Mouse (Mus musculus) regulatory T cell (primary cell): ENCODE measurements around the gene Fcgr2b.
"Not testable (repeated sequence)": the region's sequence is repeated elsewhere in the genome, so short reads cannot be mapped to it uniquely, and the experiment has no call there.

Experiments used
- in situ Hi-C: fragments of 300-600 bp; cut with MboI, MseI; formaldehyde crosslinking; loops from one replicate; pipeline ENCODE4 v1.15.1; 2025; ENCODE audit warnings: high pct_unique_total_duplicates

Fcgr2b gene

DNA sequence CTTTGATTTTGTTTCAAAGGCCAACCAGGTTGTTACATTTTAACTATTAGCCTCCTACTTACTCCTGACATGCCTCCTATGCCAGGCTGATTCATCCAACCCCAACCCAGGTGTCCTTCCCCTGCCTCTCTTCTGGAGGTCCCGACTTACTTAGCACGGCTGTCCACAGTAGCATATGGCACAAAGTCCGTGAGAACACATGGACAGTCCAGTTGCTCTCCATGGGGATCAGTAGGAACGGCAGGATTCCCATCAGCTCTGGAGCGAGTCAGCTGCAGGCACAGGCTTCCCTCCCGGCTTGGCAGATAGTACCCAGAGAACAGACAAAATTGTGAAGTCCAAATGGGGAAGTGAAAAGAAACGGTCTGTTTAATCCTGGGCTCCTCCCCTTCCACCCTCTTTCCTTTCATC, 591 bp downstream of the Fcgr2b start:
- in situ Hi-C loops = no loop called here

GRCm38 (mm10) chr1:170975350-170975749, 997 bp downstream of the Fcgr2b start:
- in situ Hi-C loops = not testable (repeated sequence)

- in situ Hi-C loops = no loop called here
These were observed 1.6 kb downstream of the Fcgr2b start for GRCm38 (mm10) chr1:170974736-170975135.

GRCm38 (mm10) chr1:170974171-170974570, 2.2 kb downstream of the Fcgr2b start:
- in situ Hi-C loops = no loop called here

- in situ Hi-C loops = no loop called here
These were observed 3.4 kb downstream of the Fcgr2b start for GRCm38 (mm10) chr1:170972936-170973335.

DNA sequence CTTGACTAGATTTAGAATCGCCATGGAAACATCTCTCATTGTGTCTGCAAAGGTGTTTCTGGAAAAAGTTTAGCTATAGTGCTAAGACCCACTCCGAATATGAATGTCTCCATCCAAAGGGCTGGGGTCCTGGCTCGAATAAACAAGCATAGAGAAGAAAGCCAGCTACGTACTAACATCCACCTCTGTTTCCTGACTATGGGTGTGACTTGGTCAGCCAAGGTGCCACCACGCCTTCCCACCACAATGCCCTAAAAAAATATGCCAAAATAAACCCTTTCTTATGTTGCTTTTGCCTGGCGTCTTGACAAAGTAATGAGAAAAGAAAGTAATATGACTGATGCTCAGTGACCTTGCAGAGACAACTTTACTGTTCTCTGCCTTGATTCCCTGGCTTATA, 3.9 kb downstream of the Fcgr2b start:
- in situ Hi-C loops = no loop called here

- in situ Hi-C loops = no loop called here
These were observed 7.8 kb downstream of the Fcgr2b start for GRCm38 (mm10) chr1:170968576-170968975.

- in situ Hi-C loops = no loop called here
These were observed 8.8 kb downstream of the Fcgr2b start for GRCm38 (mm10) chr1:170967581-170967980.

DNA sequence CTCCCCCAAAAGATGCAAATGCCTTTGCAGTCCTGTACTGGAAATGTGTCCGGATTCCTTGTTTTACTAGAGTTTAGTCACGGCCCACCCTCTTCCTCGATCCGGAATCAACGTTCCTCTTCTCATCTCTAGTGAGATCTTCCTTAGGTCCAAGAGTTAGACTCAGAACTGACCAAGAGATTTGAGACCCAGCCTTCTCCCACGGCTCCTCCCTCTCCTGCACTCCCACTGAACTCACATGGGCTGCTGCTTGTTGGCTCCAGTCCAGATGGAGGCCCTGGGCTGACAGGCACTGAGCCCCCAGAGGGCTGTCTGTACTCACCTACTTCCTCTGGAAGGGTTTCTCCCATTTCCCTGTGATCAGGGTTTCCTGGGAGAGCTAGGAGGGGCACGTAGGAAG, 13.3 kb downstream of the Fcgr2b start:
- in situ Hi-C loops = loop anchor here (5.0 kb wide), 1 partner anchor 41 kb away; no protein-coding TSS in a partner anchor

DNA sequence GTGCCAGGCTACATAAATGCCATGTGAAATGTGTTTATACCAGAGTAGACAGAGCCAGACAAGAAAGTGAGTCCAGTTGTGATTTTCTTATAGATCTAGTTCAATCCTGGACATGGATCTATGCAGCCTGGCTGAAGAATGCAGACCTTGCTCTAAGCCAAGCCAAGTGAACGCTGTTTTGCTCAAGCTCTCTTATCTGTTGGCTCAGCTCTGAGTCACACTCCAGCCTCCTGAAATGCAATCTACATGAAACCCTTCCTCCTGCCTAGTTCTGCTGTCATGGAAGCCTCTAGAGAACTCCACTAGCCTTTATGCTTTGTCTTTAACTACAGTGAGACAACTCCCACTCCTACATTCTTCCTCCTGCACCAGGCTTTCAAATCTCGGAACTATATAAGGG, 14.0 kb downstream of the Fcgr2b start:
- in situ Hi-C loops = loop anchor here (5.0 kb wide), 1 partner anchor 40 kb away; no protein-coding TSS in a partner anchor

GRCm38 (mm10) chr1:170961101-170961500, 15.2 kb downstream of the Fcgr2b start:
- in situ Hi-C loops = loop anchor here (5.0 kb wide), 1 partner anchor 39 kb away; no protein-coding TSS in a partner anchor

- in situ Hi-C loops = loop anchor here (5.0 kb wide), 1 partner anchor 37 kb away; no protein-coding TSS in a partner anchor
These were observed 16.6 kb downstream of the Fcgr2b start for GRCm38 (mm10) chr1:170959791-170960190.

DNA sequence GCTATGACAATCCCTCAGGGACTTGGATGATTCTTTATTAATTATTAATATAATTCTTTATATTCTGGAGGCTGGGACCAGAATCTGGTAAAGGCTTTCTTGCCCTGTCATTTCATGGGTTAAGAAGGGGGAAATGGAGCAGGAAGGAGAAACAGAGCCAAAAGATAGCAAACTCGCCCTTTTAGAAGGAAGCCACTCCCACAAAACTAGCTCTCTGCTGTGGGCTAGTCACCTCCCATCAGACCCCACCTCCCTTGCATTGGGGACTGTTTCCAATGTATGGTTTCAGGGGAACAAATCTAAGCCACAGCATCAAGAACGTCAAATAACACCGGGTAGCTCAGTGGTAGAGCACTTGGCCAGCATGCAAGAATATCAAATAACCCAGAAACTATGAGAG, 18.1 kb downstream of the Fcgr2b start:
- in situ Hi-C loops = no loop called here

- in situ Hi-C loops = no loop called here
These were observed 23.2 kb downstream of the Fcgr2b start for GRCm38 (mm10) chr1:170953192-170953591.

DNA sequence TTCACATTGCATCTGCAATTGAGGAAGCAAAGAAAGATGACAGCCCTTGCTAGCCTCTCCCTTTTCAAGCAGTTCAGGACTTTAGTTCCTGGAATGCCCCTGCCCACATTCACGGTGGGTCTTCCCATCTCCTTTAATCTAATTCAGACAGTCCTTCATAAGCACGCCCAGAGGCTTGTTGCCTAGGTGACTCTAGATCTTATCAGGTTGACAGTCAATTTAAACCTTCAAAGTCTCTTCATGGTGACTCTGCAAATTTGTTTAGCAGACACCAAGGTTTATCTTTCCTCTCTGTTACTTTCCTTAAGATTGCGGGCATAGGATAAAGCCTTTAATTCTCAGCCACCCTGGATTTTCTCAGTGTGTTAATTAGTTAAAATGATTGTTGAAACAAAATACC, 25.6 kb downstream of the Fcgr2b start:
- in situ Hi-C loops = no loop called here

DNA sequence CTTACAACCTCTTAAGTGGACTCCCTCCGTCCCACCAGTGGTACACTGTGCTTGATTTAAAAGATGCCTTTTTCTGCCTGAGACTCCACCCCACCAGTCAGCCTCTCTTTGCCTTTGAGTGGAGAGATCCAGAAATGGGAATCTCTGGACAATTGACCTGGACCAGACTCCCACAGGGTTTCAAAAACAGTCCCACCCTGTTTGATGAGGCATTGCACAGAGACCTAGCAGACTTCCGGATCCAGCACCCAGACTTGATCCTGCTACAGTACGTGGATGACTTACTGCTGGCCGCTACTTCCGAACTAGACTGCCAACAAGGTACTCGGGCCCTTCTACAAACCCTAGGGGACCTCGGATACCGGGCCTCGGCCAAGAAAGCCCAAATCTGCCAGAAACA, 31.4 kb downstream of the Fcgr2b start:
- in situ Hi-C loops = loop anchor here (5.0 kb wide), 1 partner anchor 542 kb away; no protein-coding TSS in a partner anchor

GRCm38 (mm10) chr1:170944151-170944550, 32.2 kb downstream of the Fcgr2b start:
- in situ Hi-C loops = not testable (repeated sequence)

DNA sequence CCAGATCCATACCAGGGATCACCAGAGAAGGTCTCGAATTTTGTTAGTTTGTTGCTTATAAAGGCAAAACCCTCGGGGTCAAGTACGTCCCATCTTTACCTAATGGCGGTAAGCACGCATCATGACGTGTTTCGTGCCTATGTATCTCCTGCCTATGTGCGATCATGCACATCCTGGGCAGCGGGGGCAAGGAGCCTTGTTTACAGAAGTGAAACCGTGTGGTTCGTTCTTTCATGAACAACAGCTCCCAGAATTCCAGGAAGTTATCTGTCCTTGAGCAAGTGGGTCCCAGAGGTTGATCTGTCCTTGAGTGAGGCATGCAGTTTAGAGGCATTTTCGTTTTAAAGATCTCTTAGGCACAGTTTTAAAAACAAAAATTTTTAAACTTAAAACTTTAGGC, 37.1 kb downstream of the Fcgr2b start:
- in situ Hi-C loops = no loop called here

DNA sequence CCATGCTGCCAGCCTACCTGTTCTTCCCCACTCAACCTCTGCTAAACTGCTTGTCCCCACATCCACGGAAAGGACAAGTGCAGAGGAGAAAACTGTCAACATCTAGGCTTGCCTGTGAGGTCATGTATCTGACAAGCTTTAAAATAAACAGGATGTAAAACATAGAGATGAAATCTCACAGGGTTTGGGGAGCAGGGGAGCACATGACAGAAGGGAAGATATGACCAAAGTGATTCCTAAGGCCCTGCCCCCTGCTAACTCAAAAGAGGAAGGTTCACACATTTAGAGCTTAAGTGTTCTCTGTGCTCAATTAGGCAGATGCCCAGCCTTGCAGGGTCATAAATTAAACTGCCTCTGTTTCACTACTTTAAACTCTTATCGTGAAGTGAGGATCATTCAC, 42.0 kb downstream of the Fcgr2b start:
- in situ Hi-C loops = no loop called here

GRCm38 (mm10) chr1:170933940-170934339, 42.4 kb downstream of the Fcgr2b start:
- in situ Hi-C loops = no loop called here

DNA sequence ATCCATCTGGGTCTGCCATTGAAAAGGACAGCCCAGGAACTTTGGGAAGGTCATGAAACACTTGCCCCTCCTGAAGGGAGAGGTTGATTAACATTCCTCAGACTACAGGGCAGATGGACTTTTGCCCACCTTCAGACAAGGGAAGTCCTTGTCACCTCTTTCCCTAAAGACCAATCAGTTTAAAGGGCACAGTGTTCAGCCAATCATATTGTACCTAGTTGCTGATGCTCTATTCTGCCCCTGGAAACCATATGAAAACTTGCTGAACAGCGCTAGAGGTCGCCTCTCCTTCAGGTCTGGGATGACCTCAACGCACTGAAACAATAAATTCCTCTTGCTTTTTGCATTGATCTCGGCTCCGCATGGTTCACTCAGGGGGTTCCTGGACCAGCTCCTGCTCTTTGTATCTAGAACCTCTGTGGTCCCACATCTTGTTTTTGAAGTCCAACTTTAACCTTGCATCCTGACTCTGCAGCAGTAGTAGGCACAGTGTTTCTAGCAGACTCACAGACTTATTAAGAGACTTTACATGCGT, 42.9 kb downstream of the Fcgr2b start:
- in situ Hi-C loops = no loop called here

- in situ Hi-C loops = no loop called here
These were observed 44.3 kb downstream of the Fcgr2b start for GRCm38 (mm10) chr1:170932043-170932442.

- in situ Hi-C loops = no loop called here
These were observed 47.1 kb downstream of the Fcgr2b start for GRCm38 (mm10) chr1:170929245-170929644.

DNA sequence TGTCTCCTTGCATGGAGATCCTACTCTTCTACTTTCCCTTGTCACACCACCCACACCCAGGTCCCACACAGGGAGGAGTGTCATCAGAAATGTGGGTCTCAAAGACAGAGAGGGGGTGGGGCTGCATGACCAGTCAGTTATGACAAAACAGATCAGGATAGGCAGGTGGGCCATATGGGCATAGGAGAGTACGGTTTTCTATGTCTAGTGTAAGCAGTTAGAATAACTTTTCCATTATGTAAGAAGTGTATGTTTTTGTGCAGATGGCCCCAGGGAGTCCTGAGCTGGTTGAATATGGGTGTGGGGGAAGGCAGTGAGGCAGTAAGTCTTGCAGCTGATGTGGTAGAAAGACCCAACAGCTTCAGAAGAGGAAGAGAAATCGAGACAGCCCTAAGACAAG, 47.9 kb downstream of the Fcgr2b start:
- in situ Hi-C loops = no loop called here
